Mouse (Mus musculus) heart, adult 18-20 months (tissue): ENCODE measurements around the gene 1700029I15Rik. TPM values are rescaled to one million over a fixed set of nuclear protein-coding genes. Genes with fewer than 3 reads are reported as not detected.
A peak's percentile ranks its signal among the peaks of the same experiment; 100 is the strongest.

ENCODE experiments used
- DNase-seq, 2 experiments: peaks; one replicate each; pipeline ENCODE4 v3.0.0; 2021 to 2022; ENCODE audit warnings: mixed read lengths in 1 of 2
- microRNA-seq, 2 experiments: library from miRNA; unstranded; fragments of <30 nt; microRNA quantifications; one replicate each; pipeline ENCODE4 v1.2.0; 2022
- total RNA-seq, 2 experiments: library from RNA; stranded (reverse); gene quantifications; 2 replicates each; pipeline ENCODE4 v1.2.3; 2021

Gene 1700029I15Rik
- total RNA-seq, 2 experiments from 2014 or later = 0.25 to 1.1 TPM

DNA sequence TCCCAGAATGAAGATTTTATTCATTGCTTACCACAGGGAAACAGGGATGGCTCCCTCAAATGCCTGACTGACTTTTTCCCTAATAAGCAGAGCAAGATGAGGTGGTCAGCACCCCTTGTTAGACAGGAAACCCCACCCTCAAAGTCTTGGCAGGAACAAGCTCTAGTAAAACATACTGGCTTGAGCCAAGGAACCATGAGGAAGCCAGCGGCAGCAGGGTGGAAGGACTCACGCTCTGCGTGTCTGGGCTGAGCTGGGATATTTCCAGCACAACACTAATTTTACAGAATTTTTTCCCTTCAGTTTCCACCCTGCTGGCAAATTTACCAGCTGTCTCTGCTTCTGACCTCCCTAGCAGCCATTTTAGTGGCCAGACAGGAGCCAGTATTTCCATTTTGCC lies 44.1 kb downstream of the 1700029I15Rik start:
- peak; percentile 74 to 87 for DNase-seq

DNA sequence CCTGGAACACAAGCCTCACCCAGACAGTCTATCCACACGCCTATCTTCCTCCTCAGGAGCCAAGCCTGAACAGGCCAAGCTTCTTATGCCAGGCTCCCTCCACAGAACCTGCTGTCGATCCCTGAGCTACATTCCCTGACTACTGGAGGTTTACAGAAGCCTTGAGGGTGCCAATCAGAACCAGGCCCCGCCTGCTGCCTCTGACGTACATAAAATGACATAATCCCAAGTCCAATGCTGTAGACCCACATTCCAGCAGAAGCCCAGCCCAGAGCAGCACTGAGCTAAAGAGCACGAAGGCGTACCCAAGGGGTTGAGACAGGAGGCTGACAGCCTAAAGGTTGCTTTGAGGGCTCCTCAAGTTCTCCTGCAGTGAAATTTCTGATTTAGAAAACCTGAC lies 45.5 kb downstream of the 1700029I15Rik start:
- DNase-seq = peak; percentile 86 to 90

DNA sequence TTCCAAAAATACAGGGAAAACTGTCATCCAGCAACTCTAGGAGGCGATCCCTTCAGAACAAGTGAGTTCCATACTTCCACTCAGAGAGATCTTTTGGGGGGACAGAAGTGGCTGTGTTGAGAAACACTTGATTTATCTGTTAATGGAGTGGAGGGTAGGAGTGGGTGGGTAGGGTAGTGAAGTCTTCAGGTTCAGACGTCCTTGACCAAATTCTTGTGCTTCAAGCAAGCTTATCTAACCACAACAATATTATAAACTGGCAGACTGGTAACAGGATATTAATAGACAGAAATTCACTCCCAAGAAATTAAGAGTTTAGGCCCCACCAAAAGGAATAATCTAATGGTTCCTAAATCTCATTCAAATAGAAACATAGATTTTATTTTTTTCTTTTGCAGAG lies 47.8 kb downstream of the 1700029I15Rik start:
- no peak for DNase-seq

DNA sequence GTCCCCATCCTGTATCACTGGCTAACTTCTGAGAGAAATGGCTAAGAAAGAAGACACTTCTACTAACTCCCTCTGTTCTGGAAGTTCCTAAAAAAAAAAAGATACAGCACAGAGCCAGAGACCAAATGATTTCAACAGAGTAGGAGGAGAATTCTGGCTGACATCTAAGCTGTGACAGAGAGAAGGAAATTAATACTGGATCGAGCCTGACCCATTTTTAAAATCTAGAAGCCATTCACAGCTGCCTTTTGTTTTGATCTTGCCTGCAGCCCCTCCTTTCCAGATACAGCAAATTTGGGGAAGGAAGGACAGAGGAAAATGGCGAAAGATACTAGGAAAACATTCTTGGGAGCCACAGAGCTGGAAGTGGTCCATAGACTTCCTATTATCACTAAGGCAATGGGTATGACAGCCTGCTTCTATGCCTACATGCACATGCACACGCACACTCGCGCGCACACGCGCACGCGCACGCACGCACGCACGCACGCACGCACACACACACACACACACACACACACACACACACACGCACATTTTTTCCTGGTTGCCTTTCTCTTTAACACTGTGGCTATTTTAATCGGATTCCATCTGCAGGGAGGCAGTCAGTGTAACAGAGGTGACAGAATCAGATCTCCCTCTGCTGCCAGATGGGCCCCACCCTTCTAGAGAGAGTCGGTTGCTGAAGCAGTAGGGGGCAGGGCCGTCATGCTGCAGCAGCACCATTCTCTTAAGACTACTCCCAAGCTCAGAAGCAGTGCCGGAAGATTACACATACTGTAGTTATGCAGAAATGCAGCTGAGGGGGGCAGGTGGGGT lies 48.6 kb downstream of the 1700029I15Rik start:
- DNase-seq = peak; percentile 76 to 82

DNA sequence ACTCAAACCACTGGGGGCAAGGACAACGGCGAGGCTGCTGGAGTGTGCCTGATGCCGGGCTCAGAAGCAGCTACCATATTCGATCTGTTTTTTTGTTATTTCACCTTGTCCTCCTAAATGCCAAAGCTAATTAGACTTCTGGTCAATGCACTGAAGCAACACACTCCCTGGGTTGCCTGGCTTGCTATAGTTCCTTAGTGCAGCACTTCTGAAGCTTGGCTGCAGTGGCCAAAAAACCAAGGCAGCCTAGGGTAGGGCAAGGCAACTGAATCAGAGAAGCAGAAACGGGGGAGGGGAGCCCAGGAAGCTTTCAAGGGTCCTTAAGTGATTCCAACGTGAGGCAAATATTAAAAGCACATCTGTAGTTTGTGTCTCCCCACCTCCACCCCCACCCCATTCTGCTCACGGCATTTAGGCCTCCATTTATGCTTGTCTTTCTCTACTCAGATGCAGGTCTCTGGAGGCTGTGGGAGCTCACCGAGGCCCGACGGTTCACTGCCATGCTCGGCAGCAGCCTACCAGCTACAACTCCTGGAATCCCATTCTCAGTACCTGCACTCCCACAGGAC lies 49.4 kb downstream of the 1700029I15Rik start:
- peak in 1 of 2 experiments; percentile 27 for DNase-seq

DNA sequence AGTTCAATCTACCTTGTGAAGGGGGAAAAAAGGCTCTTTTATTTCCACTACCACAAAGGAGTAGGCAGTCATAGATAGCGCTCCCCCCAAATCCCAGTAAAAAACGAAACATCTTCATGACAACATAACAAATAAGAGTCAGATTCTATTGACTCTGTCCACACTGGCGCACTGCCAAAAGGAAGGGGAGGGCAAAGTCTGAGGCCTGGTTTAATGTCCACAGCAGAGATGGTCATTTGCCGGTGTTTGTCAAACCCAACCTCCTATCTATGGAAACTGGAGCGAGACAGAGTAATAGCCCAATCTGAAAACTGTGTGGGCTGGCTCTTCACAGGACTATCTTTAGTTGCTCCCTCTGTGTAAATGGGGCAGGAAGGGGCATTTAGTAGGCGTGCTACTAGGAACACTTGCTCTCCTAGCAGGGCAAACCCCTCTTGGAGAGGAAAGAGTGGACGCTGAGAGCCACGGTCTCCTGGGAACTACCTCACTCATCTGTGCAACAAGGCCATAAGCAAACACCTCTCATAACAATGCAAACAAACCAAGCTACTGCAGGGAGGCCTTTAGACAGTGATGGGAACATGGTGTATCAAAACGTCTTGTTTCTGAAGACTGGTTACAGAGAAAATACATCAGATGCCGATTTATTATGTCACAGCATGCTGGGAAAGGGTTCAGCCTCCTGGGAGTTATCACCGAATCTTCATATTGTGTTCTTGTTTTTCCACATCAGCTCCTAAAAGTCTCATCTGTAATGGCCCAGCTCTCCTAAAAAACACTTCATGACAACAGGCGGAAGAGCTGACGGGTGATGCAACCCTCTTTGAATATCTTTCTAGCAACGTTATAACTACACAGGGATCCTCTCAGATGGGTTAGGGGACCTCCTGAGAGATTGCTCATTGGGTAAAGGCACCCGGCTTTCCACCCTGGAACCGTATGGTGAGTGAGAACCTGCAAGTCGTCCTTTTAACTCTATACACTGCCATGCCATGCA lies 50.3 kb downstream of the 1700029I15Rik start:
- DNase-seq = peak; percentile 71 to 80

DNA sequence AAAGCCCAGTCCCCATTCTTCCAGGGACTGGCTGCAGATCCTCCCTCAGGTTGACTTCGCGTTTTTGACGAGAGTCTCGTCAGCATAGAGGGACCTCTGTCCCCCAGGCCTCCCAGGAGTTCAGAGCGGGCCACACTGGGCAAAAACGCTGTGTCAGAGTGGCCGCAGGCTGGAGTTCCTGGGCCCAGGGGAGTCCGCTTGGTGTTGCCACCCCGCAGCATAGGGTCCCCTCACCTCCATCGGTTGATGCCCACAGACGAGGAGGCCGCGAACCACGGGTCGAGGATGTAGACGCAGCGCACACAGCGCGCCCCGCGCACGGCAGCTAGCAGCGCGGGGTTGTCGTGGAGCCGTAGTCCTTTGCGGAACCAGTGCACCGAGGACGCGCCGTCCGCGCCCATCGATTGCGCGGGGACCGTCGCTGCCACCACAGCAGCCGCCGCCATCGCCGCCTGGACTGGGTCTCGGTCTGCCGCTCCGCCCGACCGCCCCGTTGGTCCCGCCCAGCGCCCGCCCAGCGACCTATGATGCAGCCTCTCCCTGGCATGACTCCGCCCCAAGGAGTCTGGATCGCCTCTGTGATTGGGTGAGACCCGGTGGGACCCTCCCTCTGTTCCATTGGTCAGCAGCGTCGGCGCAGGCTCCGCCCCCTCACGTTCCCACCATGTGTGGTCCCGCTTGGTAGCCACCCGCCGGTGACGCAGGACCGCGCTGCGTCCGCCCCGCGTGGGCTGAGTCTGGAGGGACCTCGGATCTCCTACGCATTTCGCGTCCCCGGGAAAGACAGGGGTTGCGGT lies 51.4 kb downstream of the 1700029I15Rik start, which contains the start of gene Cry2:
Cry2 (minus strand) TSS at position 466 of the 797 bp plus-strand sequence.
- DNase-seq = peak; percentile 98 to 99

DNA sequence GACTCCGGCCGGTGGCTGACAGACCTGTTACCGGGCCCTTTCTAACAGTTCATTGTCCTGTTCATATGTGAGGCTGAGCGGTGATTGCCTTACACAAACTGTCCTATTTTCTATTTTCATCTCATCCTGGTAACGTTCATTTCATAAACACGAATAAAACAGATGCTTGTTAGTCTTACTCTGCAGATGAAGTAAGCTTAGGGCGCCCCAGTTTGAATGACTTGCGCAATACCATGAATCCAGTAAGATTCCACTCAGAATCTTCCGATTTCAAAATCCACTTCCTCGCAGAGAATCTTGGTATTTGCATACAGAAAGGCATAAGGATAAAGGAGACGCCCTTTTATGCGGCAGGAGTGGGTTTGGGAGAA lies 52.0 kb downstream of the 1700029I15Rik start:
- DNase-seq = no peak

DNA sequence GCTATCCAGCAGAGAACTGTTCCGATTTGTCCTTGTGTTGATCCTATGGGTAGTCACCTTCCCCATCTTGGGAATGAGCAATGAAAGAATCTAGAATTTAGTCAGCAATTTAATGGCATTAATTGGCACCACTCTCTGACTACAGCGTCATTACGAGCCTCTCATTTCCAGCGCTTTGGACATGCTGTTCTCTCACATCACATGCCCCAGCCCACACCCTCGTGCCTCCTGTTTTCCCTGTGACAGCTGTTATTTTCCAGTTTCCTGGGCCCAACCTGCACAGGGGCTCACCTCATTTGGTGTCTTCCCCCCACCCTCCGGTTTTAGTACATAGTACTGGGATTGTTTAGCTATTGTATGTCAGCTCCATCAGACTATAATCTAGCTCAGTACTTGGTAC lies 52.7 kb downstream of the 1700029I15Rik start:
- peak in 1 of 2 experiments; percentile 20 for DNase-seq

Small RNAs within 50 kb of the gene (microRNA-seq; reads per million reads assigned to microRNA genes)
- gene Mir7000 = 0 reads per million in 2 experiments

Other genes starting within 250 kb of the 1700029I15Rik start
- gene Pex16, start 7.9 kb upstream of the 1700029I15Rik start, total RNA-seq = 10 to 100 TPM; 24.8 to 27.4 TPM
- under 1 TPM in 1 of 2 experiments, not detected in 1; 0.41 TPM for gene Large2, start 7.7 kb upstream of the 1700029I15Rik start, total RNA-seq
- 1 to 10 TPM; 3.2 to 3.7 TPM for gene Mapk8ip1, start 18.7 kb downstream of the 1700029I15Rik start, total RNA-seq
- gene Cry2, start 51.5 kb downstream of the 1700029I15Rik start, total RNA-seq = 10 to 100 TPM; 15.4 to 16.7 TPM
- gene Slc35c1, start 78.0 kb downstream of the 1700029I15Rik start, total RNA-seq = 1 to 10 TPM; 5.4 to 6.0 TPM
- gene Chst1, start 217.2 kb downstream of the 1700029I15Rik start, total RNA-seq = 1 to 10 TPM; 2.2 to 2.4 TPM